In the genomic region with DNA sequence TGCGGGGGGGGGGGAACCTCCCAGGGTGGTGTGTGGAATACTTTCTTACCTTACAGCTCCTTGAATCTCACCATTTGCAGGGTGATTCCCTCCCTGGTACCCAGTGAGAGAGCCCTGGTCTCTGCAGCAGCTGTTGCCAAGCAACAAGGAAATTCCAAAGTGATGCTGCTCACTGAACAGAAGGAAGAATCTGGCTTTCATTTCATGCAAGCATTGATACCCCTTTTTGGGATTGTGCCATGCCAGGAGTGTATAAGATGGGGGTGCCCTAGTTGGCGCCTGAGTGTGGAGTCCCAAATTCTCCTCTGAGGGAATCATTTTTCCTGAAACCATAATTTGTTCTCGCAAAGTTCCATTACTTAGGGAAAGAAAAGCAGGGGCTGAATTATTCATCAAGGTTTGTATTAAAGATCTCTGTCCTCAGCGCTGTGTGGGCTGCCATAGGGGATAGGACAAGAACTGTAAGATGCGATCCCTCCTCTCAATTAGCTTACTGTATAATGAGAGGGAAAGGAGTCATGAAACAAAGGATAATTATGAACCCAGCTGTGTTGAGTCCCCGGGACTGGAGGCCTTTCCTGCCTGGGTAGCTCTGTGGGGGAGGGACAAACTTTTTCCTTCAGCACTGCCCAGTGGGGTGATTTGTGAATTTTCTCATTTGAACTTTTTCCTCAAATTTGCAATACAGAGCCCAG, we compare ENCODE assay signal across 9 mouse cellular contexts.
DNase-seq lines count a peak whose midpoint lies in the region; ATAC-seq and TF ChIP-seq lines count a peak whose summit lies in the region.
"Had no signal": no experiment of that assay in that cellular context is flagged by ENCODE, and none has a peak within 500 bp of the region (broad histone marks: within the 10 kb centered on the region; RNA-seq: fewer than 3 reads in every experiment).

No protein-coding gene starts in this region.

- H3K9ac ChIP-seq in hindbrain, postnatal 0 days (replicated peaks; ENCODE audit: low read length): no peak overlapping the region
- H3K9ac ChIP-seq in midbrain, embryonic 14.5 days (replicated peaks; ENCODE audit: low read length): no peak overlapping the region

- H3K9me3 ChIP-seq in hindbrain, postnatal 0 days (ENCODE audit: low read length): no peaks in the 10 kb centered on the region
- H3K9me3 ChIP-seq in midbrain, embryonic 14.5 days (ENCODE audit: control insufficient read depth, low read length): no peaks in the 10 kb centered on the region

- WGBS in hindbrain, postnatal 0 days: 47% methylated on average over 6 of the region's 6 CpGs
- WGBS in midbrain, embryonic 14.5 days: 37% methylated on average over 6 of the region's 6 CpGs

- H3K4me3 ChIP-seq in embryonic fibroblast, embryonic 13.5 days (ENCODE audit: insufficient read depth, low read length): no peak overlapping the region
- H3K4me3 ChIP-seq in hindbrain, postnatal 0 days (ENCODE audit: low read length): no peak overlapping the region
- no peak overlapping the region for H3K4me3 ChIP-seq in midbrain, embryonic 14.5 days (replicated peaks; ENCODE audit: low read depth, low read length)

- H3K4me2 ChIP-seq in hindbrain, postnatal 0 days (ENCODE audit: low read depth, low read length): no peak overlapping the region
- peak overlapping the region; percentile 37 for H3K4me2 ChIP-seq in midbrain, embryonic 14.5 days (ENCODE audit: low read length)

- H3K4me1 ChIP-seq in embryonic fibroblast, embryonic 13.5 days (ENCODE audit: control insufficient read depth, insufficient read depth, low read length): peaks cover 23% of the 10 kb centered on the region
- no peaks in the 10 kb centered on the region; the same call in 1 of the 2 replicates for H3K4me1 ChIP-seq in hindbrain, postnatal 0 days (ENCODE audit: insufficient read depth, low read length)
- H3K4me1 ChIP-seq in midbrain, embryonic 14.5 days (ENCODE audit: control insufficient read depth, insufficient read depth, low read length): peaks cover 31% of the 10 kb centered on the region

- intact Hi-C loops in gastrocnemius, postnatal 36 days (cut with DNase I): no loop called here

- no peak for TF ChIP-seq CTCF in embryonic fibroblast, embryonic 13.5 days (IDR thresholded peaks at IDR 0.05; ENCODE audit: borderline replicate concordance, insufficient read depth, low read length)
- no peak for TF ChIP-seq CTCF in hindbrain, postnatal 0 days (IDR thresholded peaks at IDR 0.05; ENCODE audit: low read depth)

- H3K27ac ChIP-seq in embryonic fibroblast, embryonic 13.5 days (ENCODE audit: insufficient read depth, low read length): peak overlapping the region; percentile 87
- peak overlapping the region; percentile 32 for H3K27ac ChIP-seq in hindbrain, postnatal 0 days
- H3K27ac ChIP-seq in midbrain, embryonic 14.5 days (replicated peaks; ENCODE audit: low read depth, low read length): peak overlapping the region; percentile 71

- DNase-seq in 3T3-L1 (ENCODE audit: low read depth, low spot score): peak; percentile 23
- peak; percentile 79 for DNase-seq in hindbrain, postnatal 0 days (ENCODE audit: low spot score)
- DNase-seq in midbrain, embryonic 14.5 days: peak; percentile 86
- no peak for DNase-seq in ovary, postnatal 14 days (ENCODE audit: low spot score)
- no peak for DNase-seq in thymus, postnatal 14 days
- DNase-seq in gastrocnemius, postnatal 36 days: no peak
- DNase-seq in cerebellum, adult 11 months: no peak
- DNase-seq: heart, postnatal 10 days had no signal

- ATAC-seq in hindbrain, postnatal 0 days: peak; percentile 59
- peak; percentile 80; the same call in 1 of the 2 replicates for ATAC-seq in midbrain, embryonic 14.5 days (ENCODE audit: low FRiP score, low TSS enrichment)

- no peak for TF ChIP-seq POLR2A in embryonic fibroblast, embryonic 13.5 days (IDR thresholded peaks at IDR 0.05; ENCODE audit: low read depth, low read length)

- H3K27me3 ChIP-seq in hindbrain, postnatal 0 days (ENCODE audit: insufficient read depth, low read length): no peaks in the 10 kb centered on the region
- H3K27me3 ChIP-seq in midbrain, embryonic 14.5 days (ENCODE audit: control insufficient read depth, insufficient read depth, low read length): no peaks in the 10 kb centered on the region

- no peaks in the 10 kb centered on the region; the same call in 1 of the 2 replicates for H3K36me3 ChIP-seq in hindbrain, postnatal 0 days (ENCODE audit: insufficient read depth, low read length)
- H3K36me3 ChIP-seq in midbrain, embryonic 14.5 days (ENCODE audit: control insufficient read depth, insufficient read depth, low read length): no peaks in the 10 kb centered on the region

Comparison
In these comparisons a context has a peak if more than half of its experiments do, and no peak if none do; other contexts are left out.
1. DNase-seq: peak in 3T3-L1 (single experiment), hindbrain, postnatal 0 days (single experiment) and midbrain, embryonic 14.5 days (single experiment); none in ovary, postnatal 14 days (single experiment), thymus, postnatal 14 days (single experiment), gastrocnemius, postnatal 36 days (0 of 2) and cerebellum, adult 11 months (single experiment).
2. H3K27ac ChIP-seq: peak in every context shown above with its lines; median percentile 87 in embryonic fibroblast, embryonic 13.5 days; 71 in midbrain, embryonic 14.5 days; 32 in hindbrain, postnatal 0 days.